Mouse (Mus musculus) naive thymus-derived CD4-positive, alpha-beta T cell, adult 2 months (primary cell): ENCODE measurements around the gene Tspan18.
A peak's percentile ranks its signal among the peaks of the same experiment; 100 is the strongest.

Experiments
- DNase-seq: peaks from one replicate; pipeline ENCODE4 v3.0.0-alpha.2; 2011; ENCODE audit warnings: low read depth

Tspan18 gene

GRCm38 (mm10) chr2:93262291-93263285 lies 71.7 kb downstream of the Tspan18 start:
- DNase-seq = no peak

- DNase-seq = no peak
Observed at GRCm38 (mm10) chr2:93261521-93262290, 72.6 kb downstream of the Tspan18 start.

GRCm38 (mm10) chr2:93257634-93258033 lies 76.7 kb downstream of the Tspan18 start:
- no peak for DNase-seq

GRCm38 (mm10) chr2:93256735-93257405 lies 77.4 kb downstream of the Tspan18 start:
- DNase-seq = no peak

GRCm38 (mm10) chr2:93252356-93252755 lies 81.9 kb downstream of the Tspan18 start:
- no peak for DNase-seq

- DNase-seq = no peak
Observed at GRCm38 (mm10) chr2:93250611-93251010, 83.7 kb downstream of the Tspan18 start.

GRCm38 (mm10) chr2:93249058-93249457 lies 85.2 kb downstream of the Tspan18 start:
- DNase-seq = no peak

GRCm38 (mm10) chr2:93244090-93244443 lies 90.2 kb downstream of the Tspan18 start:
- no peak for DNase-seq

GRCm38 (mm10) chr2:93243439-93244089 lies 90.7 kb downstream of the Tspan18 start:
- no peak for DNase-seq

GRCm38 (mm10) chr2:93242166-93242565 lies 92.1 kb downstream of the Tspan18 start:
- no peak for DNase-seq

- no peak for DNase-seq
Observed at GRCm38 (mm10) chr2:93238864-93239263, 95.4 kb downstream of the Tspan18 start.

- no peak for DNase-seq
Observed at GRCm38 (mm10) chr2:93237055-93237454, 97.2 kb downstream of the Tspan18 start.

GRCm38 (mm10) chr2:93232141-93232540 lies 102.2 kb downstream of the Tspan18 start:
- no peak for DNase-seq

GRCm38 (mm10) chr2:93228480-93228824 lies 105.9 kb downstream of the Tspan18 start:
- no peak for DNase-seq

GRCm38 (mm10) chr2:93227713-93228479 lies 106.4 kb downstream of the Tspan18 start:
- DNase-seq = no peak

GRCm38 (mm10) chr2:93226606-93227595 lies 107.4 kb downstream of the Tspan18 start:
- DNase-seq = peak; percentile 42

GRCm38 (mm10) chr2:93223463-93223862 lies 110.8 kb downstream of the Tspan18 start:
- no peak for DNase-seq

- DNase-seq = no peak
Observed at GRCm38 (mm10) chr2:93220447-93220846, 113.9 kb downstream of the Tspan18 start.

- DNase-seq = no peak
Observed at GRCm38 (mm10) chr2:93219576-93219975, 114.7 kb downstream of the Tspan18 start.
